Mouse (Mus musculus): ENCODE results near the gene AI413582.

AI413582 gene

GRCm38 (mm10) chr17:27513916-27514762, 51.4 kb downstream of the AI413582 start:
- DNase-seq, result no peak
